Mouse (Mus musculus) stomach, embryonic 14.5 days (tissue): ENCODE measurements around the gene Tbc1d9b. TPM values are rescaled to one million over a fixed set of nuclear protein-coding genes. Genes with fewer than 3 reads are reported as not detected.

Experiments
- ATAC-seq: fragments of 200-750 bp; cut with Nextera tagmentation; 2 replicates; pipeline ENCODE4 v1.8.0; 2017; ENCODE audit warnings: low read depth, moderate TSS enrichment; ENCODE audit not compliant: insufficient number of reproducible peaks, insufficient read depth, low FRiP score
- H3K27ac ChIP-seq: fragments of 300-500 bp; sonication (generic); 2 replicates; pipeline ENCODE4 v1.5.1; 2014; ENCODE audit warnings: mild to moderate bottlenecking, low read length, moderate library complexity, mixed read lengths
- H3K27me3 ChIP-seq: fragments of 300-500 bp; sonication (generic); 2 replicates; pipeline ENCODE4 v1.6.1; 2014; ENCODE audit warnings: low read length, control low read depth, mixed read lengths; ENCODE audit not compliant: control insufficient read depth, insufficient read depth
- H3K36me3 ChIP-seq: fragments of 300-500 bp; sonication (generic); 2 replicates; pipeline ENCODE4 v1.6.1; 2014; ENCODE audit warnings: mild to moderate bottlenecking, control low read depth, low read length, moderate library complexity, mixed read lengths; ENCODE audit not compliant: control insufficient read depth, insufficient read depth
- H3K4me1 ChIP-seq: fragments of 300-500 bp; sonication (generic); 2 replicates; pipeline ENCODE4 v1.6.1; 2014; ENCODE audit warnings: low read length, control low read depth, mixed read lengths; ENCODE audit not compliant: control insufficient read depth, insufficient read depth
- H3K4me2 ChIP-seq: fragments of 300-500 bp; sonication (generic); replicated peaks from 2 replicates; pipeline ENCODE4 v1.6.1; 2014; ENCODE audit warnings: low read depth, low read length, control low read depth
- H3K4me3 ChIP-seq: fragments of 300-500 bp; sonication (generic); 2 replicates; pipeline ENCODE4 v1.5.1; 2014; ENCODE audit warnings: low read depth, low read length, control low read depth
- H3K9ac ChIP-seq: fragments of 300-500 bp; sonication (generic); replicated peaks from 2 replicates; pipeline ENCODE4 v1.6.1; 2014; ENCODE audit warnings: low read depth, mild to moderate bottlenecking, control low read depth, low read length, moderate library complexity, mixed read lengths
- H3K9me3 ChIP-seq: fragments of 300-500 bp; sonication (generic); 2 replicates; pipeline ENCODE4 v1.6.1; 2016; ENCODE audit warnings: low read depth, low read length, control low read depth; ENCODE audit not compliant: control insufficient read depth
- WGBS: fragments of 180-500 bp; shearing (Covaris S2); extraction: QIAGEN DNeasy Blood & Tissue Kit; methylation state at CpG from one replicate; pipeline ENCODE4 v1.1.7; 2014; 5-methylcytosine and 5-hydroxymethylcytosine counted together
- polyA plus RNA-seq: library from polyadenylated mRNA; unstranded; fragments of >200 nt; fragmentation: Nextera tagmentation; extraction: Ambion mirVana; gene quantifications from 2 replicates; pipeline ENCODE4 v1.2.1, GENCODE M21; 2014

Tbc1d9b gene
- polyA plus RNA-seq, result 37.8 and 39.3 TPM in 2 replicates

DNA sequence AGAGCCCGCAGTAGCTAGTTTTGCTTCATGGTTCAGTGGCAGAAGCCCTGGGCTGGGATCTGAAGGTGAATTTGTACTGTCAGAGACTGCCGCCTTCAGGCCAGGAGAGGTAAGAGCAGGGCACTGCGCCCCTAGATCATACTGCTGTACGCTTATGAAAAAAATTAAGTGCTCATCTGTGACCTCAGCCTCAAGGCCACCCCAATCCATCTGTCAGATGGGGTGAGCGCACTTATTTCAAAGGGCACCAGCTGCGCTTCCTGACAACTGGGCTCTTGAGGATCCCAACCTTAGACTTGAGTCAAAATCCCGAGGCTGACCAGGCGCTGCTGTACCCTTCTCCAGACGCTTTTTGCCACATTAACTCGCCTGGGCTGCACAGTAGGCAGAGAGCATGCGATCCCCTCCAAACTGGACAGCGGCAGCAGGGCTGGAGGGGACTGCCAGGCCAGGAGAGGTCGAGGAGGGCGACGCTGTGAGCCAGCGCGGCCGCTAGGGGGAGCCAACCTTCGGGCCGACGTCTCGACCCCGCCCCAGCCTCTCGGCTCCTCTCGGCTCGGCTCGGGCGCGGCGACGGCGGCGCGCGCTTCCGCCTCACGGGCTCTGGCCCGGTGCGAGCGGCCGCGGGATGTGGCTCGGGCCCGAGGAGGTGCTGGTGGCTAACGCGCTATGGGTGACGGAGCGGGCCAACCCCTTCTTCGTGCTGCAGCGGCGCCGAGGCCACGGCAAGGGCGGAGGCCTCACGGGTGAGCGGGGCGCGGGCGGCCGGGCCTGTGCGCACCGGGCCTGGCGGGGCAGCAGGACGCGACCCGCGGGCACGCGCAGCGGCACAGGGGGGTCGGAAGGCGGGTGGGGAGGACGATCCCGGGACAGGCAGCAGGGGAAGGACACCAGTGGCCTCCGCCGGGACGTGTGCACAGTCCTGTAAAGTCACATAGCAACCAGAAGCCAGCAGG is at the start of gene Tbc1d9b:
Tbc1d9b (plus strand) TSS at position 586 of the 956 bp plus-strand sequence.
- Histone ChIP-seq H3K9ac (peak within 1 kb of the TSS; percentile 95), H3K4me2 (peak within 1 kb of the TSS; percentile 86), H3K27me3 (no peaks in the 10 kb centered on the region), H3K9me3 (no peaks in the 10 kb centered on the region), H3K4me3 (peak within 1 kb of the TSS; percentile 80), H3K4me1 (0 out of 2 replicates have a peak, but pooled peaks cover 8% of the 10 kb centered on the region), H3K27ac (peak within 1 kb of the TSS; percentile 71), H3K36me3 (peaks cover 4% of the 10 kb centered on the region; the same call in 1 of the 2 replicates)
- WGBS, result under 1% methylated on average over 77 of the region's 77 CpGs
- ATAC-seq, result peak; percentile 89

DNA sequence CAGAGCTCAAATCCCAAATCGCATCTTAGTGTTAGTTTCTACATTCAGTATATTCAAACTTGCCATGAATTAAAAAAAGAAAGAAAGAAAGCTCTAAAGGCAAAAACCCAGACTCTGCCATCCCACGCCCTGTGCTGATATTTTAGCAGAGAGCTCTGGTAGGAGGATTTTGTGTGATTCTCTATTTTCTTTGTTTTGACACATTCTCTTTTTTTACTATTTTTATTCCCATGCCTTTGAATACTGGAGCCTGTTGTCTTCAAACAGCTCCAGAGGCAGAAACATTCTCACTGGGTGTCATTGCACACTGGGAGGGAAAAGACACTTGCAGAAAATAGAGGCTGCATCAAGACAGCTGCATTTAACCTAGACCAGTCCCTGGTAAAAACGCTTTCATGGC is 45.0 kb upstream of the Tbc1d9b start:
- Histone ChIP-seq H3K4me3 (no peak overlapping the region), H3K36me3 (peaks cover 5% of the 10 kb centered on the region; the same call in 1 of the 2 replicates), H3K4me1 (no peaks in the 10 kb centered on the region), H3K4me2 (no peak overlapping the region), H3K9me3 (no peaks in the 10 kb centered on the region), H3K9ac (no peak overlapping the region), H3K27me3 (no peaks in the 10 kb centered on the region), H3K27ac (no peak overlapping the region)
- 89% methylated on average over 3 of the region's 3 CpGs for WGBS
- ATAC-seq, result no peak

DNA sequence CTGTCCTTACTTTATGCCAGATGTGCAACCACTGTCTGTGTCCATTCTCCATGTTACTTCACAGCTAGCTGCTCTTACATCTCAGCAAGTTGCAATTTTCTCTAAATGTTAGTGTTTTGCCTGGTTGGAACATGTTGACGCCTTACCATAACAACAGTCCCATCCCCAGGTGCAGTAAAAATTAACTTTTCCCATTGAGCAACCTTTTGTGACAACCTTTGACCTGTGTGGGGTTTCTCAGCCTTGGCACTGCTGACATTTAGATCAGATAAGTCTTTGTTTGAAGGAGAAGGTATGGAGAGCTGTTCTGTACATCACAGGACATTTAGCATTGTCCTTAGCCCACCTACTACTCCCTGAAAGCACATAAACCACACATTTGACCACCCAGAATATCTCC is 41.4 kb upstream of the Tbc1d9b start:
- H3K36me3 ChIP-seq, result peaks cover 9% of the 10 kb centered on the region; the same call in 1 of the 2 replicates
- H3K9ac ChIP-seq, result no peak overlapping the region
- no peaks in the 10 kb centered on the region for H3K9me3 ChIP-seq
- H3K4me2 ChIP-seq, result no peak overlapping the region
- no peak overlapping the region for H3K27ac ChIP-seq
- ATAC-seq, result no peak
- no peaks in the 10 kb centered on the region for H3K4me1 ChIP-seq
- WGBS, result 81% methylated on average over 1 of the region's 1 CpGs
- H3K27me3 ChIP-seq, result no peaks in the 10 kb centered on the region
- no peak overlapping the region for H3K4me3 ChIP-seq

DNA sequence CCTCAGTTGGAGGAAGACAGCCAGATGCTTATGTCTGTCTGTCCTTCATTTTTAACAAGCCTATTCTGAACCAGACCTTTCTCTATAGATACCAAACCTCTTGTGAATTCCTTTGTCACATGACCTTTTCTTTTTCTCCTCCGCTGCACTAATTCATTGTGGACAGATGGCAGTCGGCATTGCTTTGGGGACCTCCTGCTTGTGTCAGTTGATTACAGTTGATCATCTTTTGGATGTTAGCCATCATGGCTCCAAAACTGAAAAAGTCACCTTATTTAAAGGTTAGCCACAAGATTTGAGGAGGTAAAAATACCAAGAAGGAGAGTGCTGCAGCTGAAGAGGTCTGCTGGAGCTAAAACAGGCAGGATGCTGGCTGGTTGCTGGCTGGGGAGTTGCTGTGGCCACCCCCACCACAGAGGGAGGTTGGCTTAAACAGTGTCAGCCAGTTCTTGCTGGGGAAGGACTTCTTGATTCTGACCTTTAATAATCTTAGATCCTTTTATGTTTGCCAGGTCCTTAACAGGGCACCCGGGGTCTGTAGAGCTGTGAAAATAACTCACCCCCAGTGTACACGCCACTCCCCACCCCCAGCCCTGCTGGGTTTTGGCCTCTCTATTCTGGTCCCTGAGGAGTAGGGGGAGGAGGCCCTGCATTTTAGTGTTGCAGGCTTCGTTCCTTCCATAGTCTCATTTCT is 40.1 kb upstream of the Tbc1d9b start:
- Histone ChIP-seq H3K4me2 (no peak overlapping the region), H3K9me3 (no peaks in the 10 kb centered on the region), H3K36me3 (peaks cover 9% of the 10 kb centered on the region; the same call in 1 of the 2 replicates), H3K9ac (no peak overlapping the region), H3K27me3 (no peaks in the 10 kb centered on the region), H3K4me3 (no peak overlapping the region), H3K27ac (no peak overlapping the region), H3K4me1 (no peaks in the 10 kb centered on the region)
- 73% methylated on average over 5 of the region's 5 CpGs for WGBS
- no peak for ATAC-seq

DNA sequence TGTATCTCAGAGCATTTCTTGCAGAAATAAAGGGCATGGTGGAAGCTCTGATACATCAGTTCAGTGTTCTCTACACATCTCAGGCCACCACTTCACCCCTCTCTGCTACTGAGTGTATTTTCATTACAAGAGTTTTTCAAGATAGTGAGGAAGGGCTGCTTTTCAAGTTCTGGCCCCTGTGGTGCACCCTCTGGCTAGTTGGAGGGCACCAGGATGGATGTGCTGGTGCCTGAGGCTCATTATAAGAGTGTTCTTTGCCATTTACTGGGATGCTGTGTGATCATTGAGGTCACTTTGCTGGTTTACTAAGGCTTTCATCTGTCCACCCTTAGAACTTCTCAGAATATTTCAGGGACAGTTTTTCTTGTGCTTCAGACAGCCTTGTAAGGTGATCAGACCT is 39.5 kb upstream of the Tbc1d9b start:
- Histone ChIP-seq H3K4me3 (no peak overlapping the region), H3K9ac (no peak overlapping the region), H3K27me3 (no peaks in the 10 kb centered on the region), H3K27ac (no peak overlapping the region), H3K4me1 (no peaks in the 10 kb centered on the region), H3K4me2 (no peak overlapping the region), H3K9me3 (no peaks in the 10 kb centered on the region), H3K36me3 (peaks cover 9% of the 10 kb centered on the region; the same call in 1 of the 2 replicates)
- no peak for ATAC-seq

DNA sequence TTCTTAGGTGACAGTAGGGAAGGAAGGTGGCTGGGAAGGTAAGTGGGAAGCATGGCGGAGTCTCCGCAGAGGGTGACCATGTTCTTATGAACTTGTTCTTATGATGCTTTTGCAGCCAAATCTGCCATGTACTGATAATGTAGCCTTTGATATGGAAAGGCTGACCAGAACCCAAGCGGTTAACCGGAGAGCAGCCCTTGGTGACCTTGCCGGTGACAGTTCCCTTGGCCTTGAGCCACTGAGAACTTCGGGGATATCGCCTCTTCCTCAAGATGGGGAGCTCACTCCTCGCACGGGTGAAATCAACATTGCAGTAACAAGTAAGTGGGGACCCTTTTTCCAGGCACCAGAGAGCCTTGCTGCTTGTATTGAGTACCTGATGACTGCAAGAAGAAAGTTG is 35.5 kb upstream of the Tbc1d9b start:
- Histone ChIP-seq H3K9ac (no peak overlapping the region), H3K36me3 (peaks cover 8% of the 10 kb centered on the region), H3K9me3 (no peaks in the 10 kb centered on the region), H3K27me3 (no peaks in the 10 kb centered on the region), H3K27ac (no peak overlapping the region), H3K4me2 (no peak overlapping the region), H3K4me3 (no peak overlapping the region), H3K4me1 (no peaks in the 10 kb centered on the region)
- 89% methylated on average over 9 of the region's 9 CpGs for WGBS
- no peak for ATAC-seq

DNA sequence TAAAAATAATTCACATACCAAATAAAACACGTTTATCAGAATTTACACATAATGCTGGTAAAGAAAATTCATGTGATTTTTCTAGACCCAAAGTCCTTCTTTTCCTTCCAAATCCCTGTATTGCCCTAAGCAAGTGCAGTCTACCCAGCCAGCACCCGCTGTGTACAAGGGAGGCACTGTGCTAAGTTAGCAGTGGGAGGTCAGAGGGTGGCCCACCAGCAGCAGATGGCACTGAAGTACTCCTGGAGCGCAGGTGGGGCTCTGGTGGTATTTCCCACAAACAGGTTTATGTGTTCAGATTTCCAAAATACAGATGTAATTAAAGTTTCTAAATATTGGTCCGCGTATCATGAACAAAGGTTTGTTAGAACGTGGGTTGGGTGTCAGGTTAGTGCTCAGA is 34.1 kb upstream of the Tbc1d9b start:
- no peaks in the 10 kb centered on the region for H3K4me1 ChIP-seq
- no peak for ATAC-seq
- no peaks in the 10 kb centered on the region for H3K27me3 ChIP-seq
- no peaks in the 10 kb centered on the region for H3K9me3 ChIP-seq
- H3K9ac ChIP-seq, result no peak overlapping the region
- H3K36me3 ChIP-seq, result peaks cover 8% of the 10 kb centered on the region
- H3K4me3 ChIP-seq, result no peak overlapping the region
- H3K27ac ChIP-seq, result no peak overlapping the region
- 92% methylated on average over 6 of the region's 6 CpGs for WGBS
- H3K4me2 ChIP-seq, result no peak overlapping the region

DNA sequence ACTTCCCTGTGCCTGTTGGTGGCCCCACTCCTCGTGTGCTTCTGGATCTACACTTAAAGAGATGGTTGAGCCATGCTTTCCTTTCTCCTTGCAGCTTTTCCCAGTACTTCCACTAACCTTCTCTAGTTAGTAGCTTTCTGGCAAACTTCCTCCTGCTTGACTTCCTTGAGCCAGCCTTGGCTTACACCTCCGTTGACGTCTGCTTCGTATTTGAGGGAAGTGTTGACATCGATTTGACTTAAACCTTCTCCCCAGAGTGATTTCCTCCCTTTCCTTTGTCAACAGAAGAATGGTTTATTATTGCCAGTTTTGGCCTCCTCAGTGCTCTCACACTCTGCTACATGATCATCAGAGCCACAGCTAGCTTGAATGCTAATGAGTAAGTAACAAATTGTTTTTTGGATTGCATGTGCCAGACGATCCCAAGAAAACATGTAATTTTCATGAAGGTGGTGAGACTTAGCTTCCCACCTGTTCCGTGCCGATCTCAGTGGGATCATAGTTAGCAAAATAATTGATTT is 32.2 kb upstream of the Tbc1d9b start:
- H3K4me1 ChIP-seq, result no peaks in the 10 kb centered on the region
- H3K9me3 ChIP-seq, result no peaks in the 10 kb centered on the region
- no peak overlapping the region for H3K4me3 ChIP-seq
- H3K9ac ChIP-seq, result no peak overlapping the region
- H3K27ac ChIP-seq, result no peak overlapping the region
- no peak overlapping the region for H3K4me2 ChIP-seq
- 90% methylated on average over 8 of the region's 8 CpGs for WGBS
- no peak for ATAC-seq
- peaks cover 4% of the 10 kb centered on the region for H3K36me3 ChIP-seq
- no peaks in the 10 kb centered on the region for H3K27me3 ChIP-seq
